Mouse (Mus musculus) thymus, postnatal 36 days (tissue): ENCODE results near the gene Mical2.

Experiments
- DNase-seq, 2 experiments: peaks; one replicate each; pipeline ENCODE4 v3.0.0; 2022; ENCODE audit warnings: mixed read lengths in 2 of 2

Mical2 gene

GRCm38 (mm10) chr7:112209621-112210020 is 16.0 kb upstream of the Mical2 start:
- peak; percentile 34 to 55 for DNase-seq

- DNase-seq: peak; percentile 67 to 83
Measured at GRCm38 (mm10) chr7:112212921-112213721, 12.5 kb upstream of the Mical2 start.

- no peak for DNase-seq
Measured at GRCm38 (mm10) chr7:112215871-112216270, 9.8 kb upstream of the Mical2 start.

GRCm38 (mm10) chr7:112216720-112217119 is 8.9 kb upstream of the Mical2 start:
- no peak for DNase-seq

- DNase-seq: no peak
Measured at GRCm38 (mm10) chr7:112217208-112217607, 8.4 kb upstream of the Mical2 start.

GRCm38 (mm10) chr7:112222733-112223524 is 2.7 kb upstream of the Mical2 start:
- DNase-seq: no peak

- DNase-seq: no peak
Measured at GRCm38 (mm10) chr7:112224854-112225253, 802 bp upstream of the Mical2 start.

- no peak for DNase-seq
Measured at GRCm38 (mm10) chr7:112226446-112227265, 1.0 kb downstream of the Mical2 start.

- DNase-seq: no peak
Measured at GRCm38 (mm10) chr7:112227266-112227562, 1.6 kb downstream of the Mical2 start.

GRCm38 (mm10) chr7:112228827-112229498 is 3.3 kb downstream of the Mical2 start:
- DNase-seq: no peak

GRCm38 (mm10) chr7:112231731-112232130 is 6.1 kb downstream of the Mical2 start:
- no peak for DNase-seq

- peak in 1 of 2 experiments; percentile 54 for DNase-seq
Measured at GRCm38 (mm10) chr7:112233345-112234005, 7.8 kb downstream of the Mical2 start.

- DNase-seq: no peak
Measured at GRCm38 (mm10) chr7:112234410-112234809, 8.8 kb downstream of the Mical2 start.

GRCm38 (mm10) chr7:112235493-112235892 is 9.8 kb downstream of the Mical2 start:
- DNase-seq: no peak

GRCm38 (mm10) chr7:112237211-112237610 is 11.6 kb downstream of the Mical2 start:
- no peak for DNase-seq

GRCm38 (mm10) chr7:112237868-112238267 is 12.2 kb downstream of the Mical2 start:
- no peak for DNase-seq

GRCm38 (mm10) chr7:112238768-112239728 is 13.4 kb downstream of the Mical2 start:
- DNase-seq: no peak

- DNase-seq: no peak
Measured at GRCm38 (mm10) chr7:112240748-112241147, 15.1 kb downstream of the Mical2 start.

GRCm38 (mm10) chr7:112241211-112241944 is 15.7 kb downstream of the Mical2 start:
- DNase-seq: no peak

- no peak for DNase-seq
Measured at GRCm38 (mm10) chr7:112241945-112242329, 16.3 kb downstream of the Mical2 start.
